Mouse (Mus musculus): ENCODE results near the gene Slfnl1. TPM values are rescaled to one million over a fixed set of nuclear protein-coding genes. Genes with fewer than 3 reads are reported as not detected.

Gene Slfnl1
- total and polyA plus RNA-seq, 2 experiments = 0.11 TPM; not detected in 1

DNA sequence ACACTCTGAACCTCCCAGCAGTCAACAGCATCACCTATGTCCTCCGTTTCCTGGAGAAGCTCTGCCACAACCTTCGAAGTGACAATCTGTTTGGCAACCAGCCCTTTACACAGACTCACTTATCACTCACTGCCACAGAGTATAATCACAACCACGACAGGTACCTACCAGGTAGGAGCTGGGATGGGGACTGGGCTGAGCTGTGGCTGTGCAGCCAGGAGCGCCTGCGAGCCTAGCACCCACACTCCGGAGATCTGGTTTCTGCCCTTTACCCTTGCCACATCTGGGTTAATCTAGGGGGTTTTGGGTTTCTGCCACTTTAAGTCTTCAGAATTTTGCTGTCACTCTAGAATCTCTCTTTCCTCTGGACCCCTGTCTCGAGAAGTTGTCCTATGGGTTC, 15.1 kb upstream of the Slfnl1 start:
- H3K4me3 ChIP-seq (ENCODE audit: insufficient read depth, low read depth, low read length) = no peak overlapping the region
- TF ChIP-seq CTCF (IDR thresholded peaks at IDR 0.05; ENCODE audit: low read depth, low read length) (no peak), POLR2A (IDR thresholded peaks at IDR 0.05; ENCODE audit: extremely low read depth, insufficient read depth, low read length) (no peak)
- peaks cover 12% of the 10 kb centered on the region for H3K36me3 ChIP-seq (ENCODE audit: control insufficient read depth, insufficient read depth, low read length)
- no peaks in the 10 kb centered on the region for H3K27me3 ChIP-seq (ENCODE audit: control insufficient read depth, insufficient read depth, low read length)
- no peaks in the 10 kb centered on the region for H3K79me2 ChIP-seq (ENCODE audit: control insufficient read depth, insufficient read depth, low read length)
- H3K9ac ChIP-seq (ENCODE audit: low read depth, low read length) = no peak overlapping the region
- 92% methylated on average over 7 of the region's 7 CpGs for WGBS
- H3K27ac ChIP-seq (replicated peaks; ENCODE audit: insufficient read depth, low read depth, low read length) = no peak overlapping the region
- H3K4me1 ChIP-seq (ENCODE audit: control insufficient read depth, insufficient read depth, low read length) = no peaks in the 10 kb centered on the region
- DNase-seq (ENCODE audit: extremely low read depth, low read depth, low spot score) = no peak

DNA sequence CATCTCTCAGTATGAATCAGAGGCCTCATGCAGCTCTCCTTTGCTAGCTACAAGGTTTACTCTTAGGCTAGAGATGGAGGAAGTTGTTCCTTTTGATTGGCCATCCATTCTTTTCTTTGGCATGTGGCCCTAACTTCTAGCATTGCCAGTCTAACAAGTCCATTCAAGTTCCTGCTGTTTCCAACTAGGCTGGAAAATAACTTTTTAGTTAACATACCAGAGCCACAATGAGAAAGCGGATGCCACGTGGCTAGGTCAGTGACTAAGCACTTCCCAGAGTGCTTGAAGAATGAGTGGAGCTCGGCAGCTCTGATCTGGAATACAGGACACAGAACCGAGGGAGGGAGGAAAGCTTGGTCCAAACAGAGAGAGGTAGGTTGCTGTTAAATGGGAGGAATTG, 14.7 kb upstream of the Slfnl1 start:
- H3K4me3 ChIP-seq (ENCODE audit: insufficient read depth, low read depth, low read length) = no peak overlapping the region
- H3K79me2 ChIP-seq (ENCODE audit: control insufficient read depth, insufficient read depth, low read length) = no peaks in the 10 kb centered on the region
- no peak overlapping the region for H3K27ac ChIP-seq (replicated peaks; ENCODE audit: insufficient read depth, low read depth, low read length)
- H3K27me3 ChIP-seq (ENCODE audit: control insufficient read depth, insufficient read depth, low read length) = no peaks in the 10 kb centered on the region
- H3K36me3 ChIP-seq (ENCODE audit: control insufficient read depth, insufficient read depth, low read length) = peaks cover 12% of the 10 kb centered on the region
- H3K4me1 ChIP-seq (ENCODE audit: control insufficient read depth, insufficient read depth, low read length) = no peaks in the 10 kb centered on the region
- H3K9ac ChIP-seq (ENCODE audit: low read depth, low read length) = no peak overlapping the region
- no peak for DNase-seq (ENCODE audit: extremely low read depth, low read depth, low spot score)
- TF ChIP-seq CTCF (IDR thresholded peaks at IDR 0.05; ENCODE audit: low read depth, low read length) (no peak), POLR2A (IDR thresholded peaks at IDR 0.05; ENCODE audit: extremely low read depth, insufficient read depth, low read length) (no peak)
- 91% methylated on average over 4 of the region's 4 CpGs for WGBS

DNA sequence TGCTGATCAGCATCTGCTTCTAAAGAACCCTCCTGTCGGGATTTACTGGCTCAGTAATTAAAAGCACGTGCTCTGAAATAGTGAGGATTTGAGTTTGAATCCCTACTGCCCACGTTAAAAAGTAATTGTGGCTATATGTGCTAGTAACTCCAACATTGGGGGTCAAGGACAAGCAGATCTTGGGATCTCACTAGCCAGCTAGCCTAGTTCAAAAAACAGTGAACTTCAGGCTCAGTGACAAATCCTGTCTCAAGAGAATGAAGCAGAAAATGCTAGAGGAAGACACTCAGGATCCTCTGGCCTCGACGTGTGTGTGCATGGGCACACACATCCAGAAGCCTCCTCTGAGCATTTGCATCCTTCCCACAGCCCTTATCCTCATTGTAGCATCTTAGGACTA, 10.3 kb upstream of the Slfnl1 start:
- Histone ChIP-seq H3K4me3 (ENCODE audit: insufficient read depth, low read depth, low read length) (no peak overlapping the region), H3K9ac (ENCODE audit: low read depth, low read length) (no peak overlapping the region), H3K4me1 (ENCODE audit: control insufficient read depth, insufficient read depth, low read length) (no peaks in the 10 kb centered on the region), H3K27me3 (ENCODE audit: control insufficient read depth, insufficient read depth, low read length) (no peaks in the 10 kb centered on the region), H3K79me2 (ENCODE audit: control insufficient read depth, insufficient read depth, low read length) (no peaks in the 10 kb centered on the region), H3K27ac (replicated peaks; ENCODE audit: insufficient read depth, low read depth, low read length) (no peak overlapping the region), H3K36me3 (ENCODE audit: control insufficient read depth, insufficient read depth, low read length) (peaks cover 26% of the 10 kb centered on the region)
- TF ChIP-seq CTCF (IDR thresholded peaks at IDR 0.05; ENCODE audit: low read depth, low read length) = no peak
- TF ChIP-seq POLR2A (IDR thresholded peaks at IDR 0.05; ENCODE audit: extremely low read depth, insufficient read depth, low read length) = no peak
- WGBS = 92% methylated on average over 5 of the region's 5 CpGs
- no peak for DNase-seq (ENCODE audit: extremely low read depth, low read depth, low spot score)

DNA sequence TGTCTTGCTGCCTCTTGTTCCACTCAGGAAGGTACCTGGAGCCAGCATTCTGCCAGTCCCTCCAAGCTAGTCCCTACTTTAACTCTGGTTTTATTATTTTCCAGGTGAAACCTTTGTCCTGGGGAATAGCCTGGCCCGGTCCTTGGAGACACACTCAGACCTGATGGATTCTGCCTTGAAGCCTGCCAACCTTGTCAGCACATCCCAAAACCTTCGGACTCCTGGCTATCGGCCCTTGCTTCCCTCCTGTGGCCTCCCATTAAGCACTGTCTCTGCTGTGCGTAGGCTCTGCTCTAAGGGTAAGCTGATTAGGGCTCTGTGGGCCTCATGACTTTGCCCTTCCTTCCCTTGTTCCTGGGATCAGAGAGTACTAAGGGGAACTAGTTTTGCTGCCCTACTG, 9.7 kb upstream of the Slfnl1 start:
- TF ChIP-seq CTCF (IDR thresholded peaks at IDR 0.05; ENCODE audit: low read depth, low read length) (no peak), POLR2A (IDR thresholded peaks at IDR 0.05; ENCODE audit: extremely low read depth, insufficient read depth, low read length) (no peak)
- Histone ChIP-seq H3K36me3 (ENCODE audit: control insufficient read depth, insufficient read depth, low read length) (peaks cover 24% of the 10 kb centered on the region), H3K9ac (ENCODE audit: low read depth, low read length) (no peak overlapping the region), H3K79me2 (ENCODE audit: control insufficient read depth, insufficient read depth, low read length) (no peaks in the 10 kb centered on the region), H3K27ac (replicated peaks; ENCODE audit: insufficient read depth, low read depth, low read length) (no peak overlapping the region), H3K4me1 (ENCODE audit: control insufficient read depth, insufficient read depth, low read length) (no peaks in the 10 kb centered on the region), H3K27me3 (ENCODE audit: control insufficient read depth, insufficient read depth, low read length) (no peaks in the 10 kb centered on the region), H3K4me3 (ENCODE audit: insufficient read depth, low read depth, low read length) (no peak overlapping the region)
- DNase-seq (ENCODE audit: extremely low read depth, low read depth, low spot score) = no peak
- 90% methylated on average over 4 of the region's 4 CpGs for WGBS

DNA sequence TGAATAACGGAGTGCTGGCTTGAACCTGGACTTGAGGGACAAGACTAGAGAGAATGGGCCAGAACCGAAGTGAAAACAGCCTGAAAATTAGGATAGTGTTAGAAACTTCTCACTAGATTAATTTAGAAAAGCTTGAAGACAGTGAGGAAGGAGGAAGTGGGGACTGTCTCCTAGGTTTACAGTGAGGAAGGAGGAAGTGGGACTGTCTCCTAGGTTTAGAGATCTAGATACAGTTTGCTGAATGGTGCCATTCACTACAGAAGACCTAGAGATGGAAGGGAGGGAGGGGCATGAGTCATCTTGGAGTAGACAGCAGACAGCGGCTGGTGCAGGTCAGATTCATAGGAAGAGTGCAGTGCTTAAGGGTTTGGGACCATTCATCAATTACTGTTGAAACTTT, 8.9 kb upstream of the Slfnl1 start:
- Histone ChIP-seq H3K27me3 (ENCODE audit: control insufficient read depth, insufficient read depth, low read length) (no peaks in the 10 kb centered on the region), H3K79me2 (ENCODE audit: control insufficient read depth, insufficient read depth, low read length) (no peaks in the 10 kb centered on the region), H3K27ac (replicated peaks; ENCODE audit: insufficient read depth, low read depth, low read length) (no peak overlapping the region), H3K36me3 (ENCODE audit: control insufficient read depth, insufficient read depth, low read length) (peaks cover 22% of the 10 kb centered on the region), H3K4me3 (ENCODE audit: insufficient read depth, low read depth, low read length) (no peak overlapping the region), H3K9ac (ENCODE audit: low read depth, low read length) (no peak overlapping the region), H3K4me1 (ENCODE audit: control insufficient read depth, insufficient read depth, low read length) (no peaks in the 10 kb centered on the region)
- DNase-seq (ENCODE audit: extremely low read depth, low read depth, low spot score) = no peak
- TF ChIP-seq POLR2A (IDR thresholded peaks at IDR 0.05; ENCODE audit: extremely low read depth, insufficient read depth, low read length) = no peak
- TF ChIP-seq CTCF (IDR thresholded peaks at IDR 0.05; ENCODE audit: low read depth, low read length) = no peak
- WGBS = 89% methylated on average over 3 of the region's 3 CpGs

DNA sequence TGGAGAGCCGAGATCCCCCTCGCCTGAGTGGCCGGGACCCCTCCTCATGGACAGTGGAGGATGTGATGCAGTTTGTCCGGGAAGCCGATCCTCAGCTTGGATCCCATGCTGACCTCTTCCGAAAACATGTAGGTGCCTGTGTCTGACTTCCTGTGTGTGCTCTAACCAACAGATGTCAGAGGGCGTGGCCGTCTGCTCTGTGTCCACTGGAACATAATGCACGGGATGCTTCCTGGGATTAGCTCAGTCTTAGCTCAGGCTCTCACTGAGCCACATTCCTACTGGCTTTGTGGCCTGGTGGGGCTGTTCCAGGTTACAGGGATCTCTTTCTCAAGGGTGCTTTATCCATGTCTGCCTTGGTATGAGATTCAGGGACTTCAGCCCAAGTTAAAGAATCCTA, 3.9 kb upstream of the Slfnl1 start:
- Histone ChIP-seq H3K4me3 (ENCODE audit: insufficient read depth, low read depth, low read length) (no peak overlapping the region), H3K4me1 (ENCODE audit: control insufficient read depth, insufficient read depth, low read length) (no peaks in the 10 kb centered on the region), H3K27me3 (ENCODE audit: control insufficient read depth, insufficient read depth, low read length) (no peaks in the 10 kb centered on the region), H3K79me2 (ENCODE audit: control insufficient read depth, insufficient read depth, low read length) (no peaks in the 10 kb centered on the region), H3K9ac (ENCODE audit: low read depth, low read length) (no peak overlapping the region), H3K27ac (replicated peaks; ENCODE audit: insufficient read depth, low read depth, low read length) (no peak overlapping the region), H3K36me3 (ENCODE audit: control insufficient read depth, insufficient read depth, low read length) (peaks cover 15% of the 10 kb centered on the region)
- TF ChIP-seq POLR2A (IDR thresholded peaks at IDR 0.05; ENCODE audit: extremely low read depth, insufficient read depth, low read length) (no peak), CTCF (IDR thresholded peaks at IDR 0.05; ENCODE audit: low read depth, low read length) (no peak)
- DNase-seq (ENCODE audit: extremely low read depth, low read depth, low spot score) = no peak
- 92% methylated on average over 9 of the region's 9 CpGs for WGBS
